Mouse (Mus musculus) liver, adult 2 months (tissue): ENCODE data around the gene Olfr263. TPM values are rescaled to one million over a fixed set of nuclear protein-coding genes. Genes with fewer than 3 reads are reported as not detected.

Source experiments
- DNase-seq: peaks from one replicate; pipeline ENCODE4 v3.0.0-alpha.2; 2011; ENCODE audit warnings: low read depth, low spot score; ENCODE audit errors: extremely low read depth
- H3K27ac ChIP-seq: fragments of 200-500 bp; replicated peaks from 2 replicates; pipeline ENCODE4 v1.5.1; 2012; ENCODE audit warnings: low read depth, mild to moderate bottlenecking, control low read depth, inconsistent platforms, low read length; ENCODE audit not compliant: insufficient read depth
- H3K27me3 ChIP-seq: fragments of 200-500 bp; 2 replicates; pipeline ENCODE4 v1.6.1; 2012; ENCODE audit warnings: mild to moderate bottlenecking, moderate library complexity, low read length, inconsistent platforms; ENCODE audit not compliant: control insufficient read depth, insufficient read depth
- H3K36me3 ChIP-seq: fragments of 200-500 bp; 2 replicates; pipeline ENCODE4 v1.6.1; 2012; ENCODE audit warnings: low read length, inconsistent platforms; ENCODE audit not compliant: control insufficient read depth, insufficient read depth
- H3K4me1 ChIP-seq: fragments of 200-500 bp; 2 replicates; pipeline ENCODE4 v1.6.1; 2011; ENCODE audit warnings: low read length; ENCODE audit not compliant: control insufficient read depth, insufficient read depth
- H3K4me3 ChIP-seq: fragments of 200-500 bp; 2 replicates; pipeline ENCODE4 v1.5.1; 2011; ENCODE audit warnings: low read depth, mild to moderate bottlenecking, control low read depth, low read length, moderate library complexity; ENCODE audit not compliant: insufficient read depth
- H3K79me2 ChIP-seq: fragments of 200-500 bp; 2 replicates; pipeline ENCODE4 v1.6.1; 2012; ENCODE audit warnings: inconsistent platforms, mild to moderate bottlenecking, low read length, moderate library complexity; ENCODE audit not compliant: control insufficient read depth, insufficient read depth
- H3K9ac ChIP-seq: fragments of 200-500 bp; 2 replicates; pipeline ENCODE4 v1.6.1; 2012; ENCODE audit warnings: low read depth, mild to moderate bottlenecking, control low read depth, inconsistent platforms, low read length
- CTCF ChIP-seq: fragments of 200-500 bp; IDR thresholded peaks from 2 replicates; pipeline ENCODE4 v1.5.1; 2011; ENCODE audit warnings: low read depth, low read length, control low read depth
- POLR2A ChIP-seq: fragments of 200-500 bp; IDR thresholded peaks from 2 replicates; pipeline ENCODE4 v1.6.1; 2011; ENCODE audit warnings: low read length, control low read depth; ENCODE audit not compliant: insufficient read depth; ENCODE audit errors: extremely low read depth
- WGBS: fragments of 180-500 bp; shearing (Covaris S2); methylation state at CpG from one replicate; pipeline ENCODE4 v1.1.7; 2018; 5-methylcytosine and 5-hydroxymethylcytosine counted together
- polyA plus RNA-seq: library from polyadenylated mRNA; depleted of rRNA; stranded (reverse); fragments of >200 nt; gene quantifications from 2 replicates; pipeline ENCODE4 v1.2.3, GENCODE M21; 2012; rRNA removed
- total RNA-seq: library from RNA; depleted of rRNA; stranded (reverse); fragments of >200 nt; gene quantifications from 2 replicates; pipeline ENCODE4 v1.2.3, GENCODE M21; 2014; rRNA removed

Gene Olfr263
- total and polyA plus RNA-seq, 2 experiments, result not detected

DNA sequence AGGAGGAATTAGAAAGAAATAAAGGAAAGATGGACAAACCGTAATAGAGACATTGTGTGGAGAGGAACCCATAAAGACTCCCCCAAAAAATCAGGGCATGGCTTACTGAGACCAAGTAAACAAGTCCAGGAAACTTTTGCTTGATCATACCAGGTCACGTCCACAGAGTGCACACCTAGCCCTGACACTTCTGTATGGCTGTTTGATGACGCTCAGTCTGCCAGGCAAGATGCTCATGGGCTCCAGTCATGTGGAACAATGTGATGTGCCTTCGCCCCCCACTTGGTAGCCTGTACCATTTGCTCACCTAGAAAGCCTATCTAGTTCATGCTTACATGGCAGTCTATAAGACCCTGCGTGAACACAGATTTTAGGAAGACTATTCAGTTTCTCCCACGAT is 53.6 kb downstream of the Olfr263 start:
- peaks cover 3% of the 10 kb centered on the region for H3K4me1 ChIP-seq
- TF ChIP-seq POLR2A, result no peak
- peaks cover 40% of the 10 kb centered on the region for H3K36me3 ChIP-seq
- peaks cover 5% of the 10 kb centered on the region; the same call in 1 of the 2 replicates for H3K79me2 ChIP-seq
- H3K4me3 ChIP-seq, result no peak overlapping the region
- no peak overlapping the region for H3K27ac ChIP-seq
- no peaks in the 10 kb centered on the region for H3K27me3 ChIP-seq
- H3K9ac ChIP-seq, result no peak overlapping the region
- WGBS, result 95% methylated on average over 6 of the region's 6 CpGs
- DNase-seq, result no peak

- peaks cover 3% of the 10 kb centered on the region for H3K4me1 ChIP-seq
- H3K4me3 ChIP-seq, result no peak overlapping the region
- peaks cover 46% of the 10 kb centered on the region for H3K36me3 ChIP-seq
- TF ChIP-seq CTCF, result no peak
- no peak for TF ChIP-seq POLR2A
- no peak overlapping the region for H3K27ac ChIP-seq
- no peaks in the 10 kb centered on the region for H3K27me3 ChIP-seq
- H3K79me2 ChIP-seq, result peaks cover 5% of the 10 kb centered on the region; the same call in 1 of the 2 replicates
- DNase-seq, result no peak
- WGBS, result 94% methylated on average over 7 of the region's 7 CpGs
- H3K9ac ChIP-seq, result no peak overlapping the region
Observed at GRCm38 (mm10) chr13:21183661-21184060, 54.2 kb downstream of the Olfr263 start.

- Histone ChIP-seq H3K27ac (no peak overlapping the region), H3K9ac (no peak overlapping the region), H3K4me3 (no peak overlapping the region), H3K4me1 (peaks cover 3% of the 10 kb centered on the region; the same call in 1 of the 2 replicates), H3K27me3 (no peaks in the 10 kb centered on the region), H3K79me2 (peaks cover 5% of the 10 kb centered on the region; the same call in 1 of the 2 replicates), H3K36me3 (peaks cover 64% of the 10 kb centered on the region)
- no peak for TF ChIP-seq CTCF
- no peak for TF ChIP-seq POLR2A
- no peak for DNase-seq
- 73% methylated on average over 4 of the region's 4 CpGs for WGBS
Observed at GRCm38 (mm10) chr13:21185521-21185920, 56.1 kb downstream of the Olfr263 start.

Other genes with a start within 250 kb of the Olfr263 start
- gene Olfr1370, start 54.7 kb upstream of the Olfr263 start, total RNA-seq, result not detected in 2 replicates
- gene Olfr1370, start 54.7 kb upstream of the Olfr263 start, polyA plus RNA-seq, result not detected in 2 replicates
- not detected in 2 replicates for gene Olfr1369-ps1, start 18.2 kb upstream of the Olfr263 start, total RNA-seq
- gene Olfr1369-ps1, start 18.2 kb upstream of the Olfr263 start, polyA plus RNA-seq, result not detected in 2 replicates
- gene Olfr1368, start 16.2 kb downstream of the Olfr263 start, total RNA-seq, result not detected in 2 replicates
- gene Olfr1368, start 16.2 kb downstream of the Olfr263 start, polyA plus RNA-seq, result not detected in 2 replicates
- 9.4 and 16.4 TPM in 2 replicates for gene Trim27, start 49.8 kb downstream of the Olfr263 start, total RNA-seq
- 33.9 and 39.5 TPM in 2 replicates for gene Trim27, start 49.8 kb downstream of the Olfr263 start, polyA plus RNA-seq
- gene Gpx5, start 163.1 kb downstream of the Olfr263 start, total RNA-seq, result not detected in 2 replicates
- gene Gpx5, start 163.1 kb downstream of the Olfr263 start, polyA plus RNA-seq, result not detected in 2 replicates
- gene Gpx6, start 182.5 kb downstream of the Olfr263 start, total RNA-seq, result 0.27 and 1.0 TPM in 2 replicates
- 0.55 and 0.70 TPM in 2 replicates for gene Gpx6, start 182.5 kb downstream of the Olfr263 start, polyA plus RNA-seq
- not detected in 2 replicates for gene Olfr1367, start 217.3 kb downstream of the Olfr263 start, total RNA-seq
- not detected in 2 replicates for gene Olfr1367, start 217.3 kb downstream of the Olfr263 start, polyA plus RNA-seq
- 5.4 and 6.0 TPM in 2 replicates for gene Zscan12, start 233.2 kb downstream of the Olfr263 start, total RNA-seq
- 1.0 and 1.2 TPM in 2 replicates for gene Zscan12, start 233.2 kb downstream of the Olfr263 start, polyA plus RNA-seq